Mouse (Mus musculus): ENCODE results near the gene Nkpd1. TPM values are rescaled to one million over a fixed set of nuclear protein-coding genes. Genes with fewer than 3 reads are reported as not detected.
A peak's percentile ranks its signal among the peaks of the same experiment; 100 is the strongest.

Gene Nkpd1
- polyA plus RNA-seq, 1 experiment from 2014 or later = not detected

- no peak for TF ChIP-seq CTCF (IDR thresholded peaks at IDR 0.05; ENCODE audit: low read depth)
- H3K4me1 ChIP-seq (replicated peaks; ENCODE audit: control insufficient read depth, insufficient read depth, low read length) = peaks cover 12% of the 10 kb centered on the region; the same call in 1 of the 2 replicates
- peak within 1 kb of the TSS; percentile 96 for H3K4me2 ChIP-seq (replicated peaks; ENCODE audit: low read depth)
- ATAC-seq = no peak
- H3K9ac ChIP-seq (ENCODE audit: low read depth, low read length) = peak within 1 kb of the TSS; percentile 75
- WGBS = 2% methylated on average over 19 of the region's 19 CpGs
- no peaks in the 10 kb centered on the region for H3K27me3 ChIP-seq (replicated peaks; ENCODE audit: control insufficient read depth, insufficient read depth, low read length)
- peaks cover 20% of the 10 kb centered on the region for H3K36me3 ChIP-seq (ENCODE audit: control insufficient read depth, insufficient read depth)
- no peaks in the 10 kb centered on the region for H3K9me3 ChIP-seq (ENCODE audit: control insufficient read depth)
- H3K4me3 ChIP-seq (ENCODE audit: low read depth, low read length) = peak within 1 kb of the TSS; percentile 90
- peak within 1 kb of the TSS; percentile 88 for H3K27ac ChIP-seq (ENCODE audit: low read depth, low read length)
Observed at GRCm38 (mm10) chr7:19562643-19563410, 45.2 kb downstream of the Nkpd1 start, which contains the start of gene Ppp1r37. Ppp1r37 (minus strand) TSS chr7:19563076.

GRCm38 (mm10) chr7:19563884-19564283, 46.2 kb downstream of the Nkpd1 start:
- Histone ChIP-seq H3K4me3 (ENCODE audit: low read depth, low read length) (no peak overlapping the region), H3K36me3 (ENCODE audit: control insufficient read depth, insufficient read depth) (peaks cover 20% of the 10 kb centered on the region), H3K9ac (ENCODE audit: low read depth, low read length) (no peak overlapping the region), H3K4me2 (replicated peaks; ENCODE audit: low read depth) (no peak overlapping the region), H3K4me1 (replicated peaks; ENCODE audit: control insufficient read depth, insufficient read depth, low read length) (peaks cover 10% of the 10 kb centered on the region; the same call in 1 of the 2 replicates), H3K9me3 (ENCODE audit: control insufficient read depth) (no peaks in the 10 kb centered on the region), H3K27me3 (replicated peaks; ENCODE audit: control insufficient read depth, insufficient read depth, low read length) (no peaks in the 10 kb centered on the region), H3K27ac (ENCODE audit: low read depth, low read length) (no peak overlapping the region)
- 81% methylated on average over 3 of the region's 3 CpGs for WGBS
- TF ChIP-seq CTCF (IDR thresholded peaks at IDR 0.05; ENCODE audit: low read depth) = no peak
- ATAC-seq = no peak

- H3K9ac ChIP-seq (ENCODE audit: low read depth, low read length) = no peak overlapping the region
- peak overlapping the region; percentile 28; the same call in 1 of the 2 replicates for H3K27ac ChIP-seq (ENCODE audit: low read depth, low read length)
- no peak overlapping the region for H3K4me2 ChIP-seq (replicated peaks; ENCODE audit: low read depth)
- H3K4me1 ChIP-seq (replicated peaks; ENCODE audit: control insufficient read depth, insufficient read depth, low read length) = peaks cover 9% of the 10 kb centered on the region; the same call in 1 of the 2 replicates
- no peak for ATAC-seq
- peaks cover 23% of the 10 kb centered on the region for H3K36me3 ChIP-seq (ENCODE audit: control insufficient read depth, insufficient read depth)
- peak; percentile 52 for TF ChIP-seq CTCF (IDR thresholded peaks at IDR 0.05; ENCODE audit: low read depth)
- WGBS = 93% methylated on average over 4 of the region's 4 CpGs
- no peaks in the 10 kb centered on the region for H3K27me3 ChIP-seq (replicated peaks; ENCODE audit: control insufficient read depth, insufficient read depth, low read length)
- H3K4me3 ChIP-seq (ENCODE audit: low read depth, low read length) = no peak overlapping the region
- no peaks in the 10 kb centered on the region for H3K9me3 ChIP-seq (ENCODE audit: control insufficient read depth)
Observed at GRCm38 (mm10) chr7:19564455-19564854, 46.8 kb downstream of the Nkpd1 start.

- H3K4me1 ChIP-seq (replicated peaks; ENCODE audit: control insufficient read depth, insufficient read depth, low read length) = no peaks in the 10 kb centered on the region
- no peak overlapping the region for H3K4me2 ChIP-seq (replicated peaks; ENCODE audit: low read depth)
- no peak overlapping the region for H3K27ac ChIP-seq (ENCODE audit: low read depth, low read length)
- TF ChIP-seq CTCF (IDR thresholded peaks at IDR 0.05; ENCODE audit: low read depth) = no peak
- 91% methylated on average over 2 of the region's 2 CpGs for WGBS
- H3K36me3 ChIP-seq (ENCODE audit: control insufficient read depth, insufficient read depth) = peaks cover 32% of the 10 kb centered on the region
- H3K9me3 ChIP-seq (ENCODE audit: control insufficient read depth) = no peaks in the 10 kb centered on the region
- H3K4me3 ChIP-seq (ENCODE audit: low read depth, low read length) = no peak overlapping the region
- H3K9ac ChIP-seq (ENCODE audit: low read depth, low read length) = no peak overlapping the region
- no peaks in the 10 kb centered on the region for H3K27me3 ChIP-seq (replicated peaks; ENCODE audit: control insufficient read depth, insufficient read depth, low read length)
- no peak for ATAC-seq
Observed at GRCm38 (mm10) chr7:19565803-19566202, 48.2 kb downstream of the Nkpd1 start.

- ATAC-seq = no peak
- Histone ChIP-seq H3K4me1 (replicated peaks; ENCODE audit: control insufficient read depth, insufficient read depth, low read length) (peaks cover 7% of the 10 kb centered on the region; the same call in 1 of the 2 replicates), H3K4me3 (ENCODE audit: low read depth, low read length) (no peak overlapping the region), H3K9me3 (ENCODE audit: control insufficient read depth) (no peaks in the 10 kb centered on the region), H3K36me3 (ENCODE audit: control insufficient read depth, insufficient read depth) (peaks cover 32% of the 10 kb centered on the region), H3K27me3 (replicated peaks; ENCODE audit: control insufficient read depth, insufficient read depth, low read length) (no peaks in the 10 kb centered on the region), H3K4me2 (replicated peaks; ENCODE audit: low read depth) (no peak overlapping the region), H3K27ac (ENCODE audit: low read depth, low read length) (no peak overlapping the region), H3K9ac (ENCODE audit: low read depth, low read length) (no peak overlapping the region)
- 85% methylated on average over 8 of the region's 8 CpGs for WGBS
- no peak for TF ChIP-seq CTCF (IDR thresholded peaks at IDR 0.05; ENCODE audit: low read depth)
Observed at GRCm38 (mm10) chr7:19567426-19567825, 49.8 kb downstream of the Nkpd1 start.

GRCm38 (mm10) chr7:19569647-19570046, 52.0 kb downstream of the Nkpd1 start:
- Histone ChIP-seq H3K27ac (ENCODE audit: low read depth, low read length) (no peak overlapping the region), H3K9ac (ENCODE audit: low read depth, low read length) (no peak overlapping the region), H3K4me1 (replicated peaks; ENCODE audit: control insufficient read depth, insufficient read depth, low read length) (peaks cover 10% of the 10 kb centered on the region; the same call in 1 of the 2 replicates), H3K9me3 (ENCODE audit: control insufficient read depth) (no peaks in the 10 kb centered on the region), H3K4me3 (ENCODE audit: low read depth, low read length) (no peak overlapping the region), H3K36me3 (ENCODE audit: control insufficient read depth, insufficient read depth) (peaks cover 27% of the 10 kb centered on the region; the same call in 1 of the 2 replicates), H3K4me2 (replicated peaks; ENCODE audit: low read depth) (no peak overlapping the region), H3K27me3 (replicated peaks; ENCODE audit: control insufficient read depth, insufficient read depth, low read length) (no peaks in the 10 kb centered on the region)
- no peak for ATAC-seq
- TF ChIP-seq CTCF (IDR thresholded peaks at IDR 0.05; ENCODE audit: low read depth) = no peak
- WGBS = 81% methylated on average over 3 of the region's 3 CpGs

Measured in intestine, postnatal 0 days (tissue).